ENCODE assay signal across 14 mouse cellular contexts in the genomic region with DNA sequence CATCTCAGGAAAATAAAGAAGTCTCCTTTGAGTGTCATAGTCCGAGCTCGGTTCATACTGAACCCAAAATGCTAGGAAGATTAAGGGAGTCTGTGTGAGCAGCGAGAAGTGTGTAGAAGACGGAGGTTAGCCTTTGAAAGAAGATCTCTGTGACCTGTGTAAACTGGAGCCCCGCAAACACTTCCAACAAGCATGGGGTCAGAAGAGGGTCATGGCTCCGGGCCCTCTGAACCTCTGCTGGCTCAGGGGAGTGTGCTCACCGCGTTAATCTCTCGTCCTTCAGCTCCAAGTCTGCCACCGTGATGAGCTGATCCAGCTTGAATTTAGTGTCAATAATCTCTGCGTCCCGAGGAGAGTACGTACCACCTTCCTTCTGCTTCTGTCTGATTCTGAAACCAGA.
DNase-seq lines count a peak whose midpoint lies in the region; ATAC-seq and TF ChIP-seq lines count a peak whose summit lies in the region.
"Had no signal": no experiment of that assay in that cellular context is flagged by ENCODE, and none has a peak within 500 bp of the region (broad histone marks: within the 10 kb centered on the region; RNA-seq: fewer than 3 reads in every experiment).

No protein-coding gene starts in this region.

- 7% methylated on average over 13 of the region's 13 CpGs for WGBS in kidney, embryonic 14.5 days
- 29% methylated on average over 13 of the region's 13 CpGs for WGBS in neural tube, embryonic 15.5 days

- H3K27ac ChIP-seq in kidney, embryonic 14.5 days (ENCODE audit: low read depth, low read length), result no peak overlapping the region
- H3K27ac ChIP-seq in neural tube, embryonic 15.5 days (replicated peaks), result no peak overlapping the region
- H3K27ac ChIP-seq in gastrocnemius, adult 2 months, result peak overlapping the region; percentile 86
- H3K27ac ChIP-seq in left cerebral cortex, adult 2 months, result no peak overlapping the region
- H3K27ac ChIP-seq: heart, embryonic 15.5 days; lung, embryonic 15.5 days had no signal

- DNase-seq in kidney, adult 8-10 months, result no peak
- DNase-seq in neural tube, embryonic 10.5 days (ENCODE audit: extremely low spot score, low spot score), result peak; percentile 35
- DNase-seq in gastrocnemius, adult 2 months, result peak; percentile 85
- peak; percentile 87 for DNase-seq in skeletal muscle tissue, adult 2 months (ENCODE audit: low read depth, low spot score)
- no peak for DNase-seq in left cerebral cortex, adult 2 months (ENCODE audit: extremely low spot score in 1 of 2, low spot score in 2 of 2)
- DNase-seq in lung, postnatal 14 days, result no peak
- DNase-seq: adrenal gland, postnatal 25 days; thymus, postnatal 14 days had no signal

- H3K9ac ChIP-seq in kidney, embryonic 14.5 days (ENCODE audit: low read depth, low read length), result no peak overlapping the region
- H3K9ac ChIP-seq in neural tube, embryonic 15.5 days (replicated peaks), result no peak overlapping the region
- H3K9ac ChIP-seq: heart, embryonic 15.5 days; lung, embryonic 15.5 days had no signal

- no peaks in the 10 kb centered on the region for H3K4me1 ChIP-seq in kidney, embryonic 14.5 days (ENCODE audit: control insufficient read depth, insufficient read depth, low read length)
- no peaks in the 10 kb centered on the region for H3K4me1 ChIP-seq in neural tube, embryonic 15.5 days
- H3K4me1 ChIP-seq: heart, embryonic 15.5 days; lung, embryonic 15.5 days had no signal

- no peak overlapping the region for H3K4me3 ChIP-seq in kidney, embryonic 14.5 days (ENCODE audit: low read length)
- H3K4me3 ChIP-seq in neural tube, embryonic 15.5 days (replicated peaks), result no peak overlapping the region
- H3K4me3 ChIP-seq in gastrocnemius, adult 2 months, result peak overlapping the region; percentile 57
- H3K4me3 ChIP-seq in left cerebral cortex, adult 2 months, result no peak overlapping the region
- H3K4me3 ChIP-seq: heart, embryonic 15.5 days; lung, embryonic 15.5 days had no signal

- H3K4me2 ChIP-seq in kidney, embryonic 14.5 days (replicated peaks; ENCODE audit: low read depth, low read length), result peak overlapping the region; percentile 8; the same call in 1 of the 2 replicates
- no peak overlapping the region for H3K4me2 ChIP-seq in neural tube, embryonic 15.5 days
- H3K4me2 ChIP-seq: heart, embryonic 15.5 days; lung, embryonic 15.5 days had no signal

- no peaks in the 10 kb centered on the region for H3K27me3 ChIP-seq in kidney, embryonic 14.5 days (ENCODE audit: control insufficient read depth, insufficient read depth, low read length)
- H3K27me3 ChIP-seq in neural tube, embryonic 15.5 days (replicated peaks), result no peaks in the 10 kb centered on the region
- H3K27me3 ChIP-seq: heart, embryonic 15.5 days; lung, embryonic 15.5 days; Patski had no signal

- intact Hi-C loops in gastrocnemius, adult 2 months (cut with DNase I), result loop anchor here (5.0 to 10.0 kb wide), 2 partner anchors 46 to 142 kb away; no protein-coding TSS in a partner anchor
- intact Hi-C loops in left cerebral cortex, adult 2 months (cut with DNase I), result no loop called here

- H3K36me3 ChIP-seq in kidney, embryonic 14.5 days (ENCODE audit: control insufficient read depth, insufficient read depth, low read length), result no peaks in the 10 kb centered on the region
- no peaks in the 10 kb centered on the region for H3K36me3 ChIP-seq in neural tube, embryonic 15.5 days
- H3K36me3 ChIP-seq: heart, embryonic 15.5 days; lung, embryonic 15.5 days had no signal

- ATAC-seq in kidney, embryonic 14.5 days (ENCODE audit: low FRiP score, low TSS enrichment), result peak; percentile 55; the same call in 1 of the 2 replicates
- ATAC-seq in neural tube, embryonic 15.5 days (ENCODE audit: low FRiP score), result no peak
- ATAC-seq: intestine, embryonic 16.5 days; Patski had no signal

- H3K9me3 ChIP-seq in kidney, embryonic 14.5 days (ENCODE audit: control insufficient read depth, low read length), result no peaks in the 10 kb centered on the region
- no peaks in the 10 kb centered on the region for H3K9me3 ChIP-seq in neural tube, embryonic 15.5 days (replicated peaks)
- H3K9me3 ChIP-seq: heart, embryonic 15.5 days; lung, embryonic 15.5 days had no signal

- TF ChIP-seq CTCF in gastrocnemius, adult 2 months (IDR thresholded peaks at IDR 0.05), result no peak
- no peak for TF ChIP-seq CTCF in left cerebral cortex, adult 2 months (IDR thresholded peaks at IDR 0.05)

Comparison
In these comparisons a context has a peak if more than half of its experiments do, and no peak if none do; other contexts are left out.
1. DNase-seq: peak in neural tube, embryonic 10.5 days (single experiment), gastrocnemius, adult 2 months (single experiment) and skeletal muscle tissue, adult 2 months (single experiment); none in kidney, adult 8-10 months (0 of 2), left cerebral cortex, adult 2 months (0 of 2) and lung, postnatal 14 days (single experiment).